Mouse (Mus musculus) thymus, adult 2 months (tissue): ENCODE data around the gene Ankrd36. TPM values are rescaled to one million over a fixed set of nuclear protein-coding genes. Genes with fewer than 3 reads are reported as not detected.
A peak's percentile ranks its signal among the peaks of the same experiment; 100 is the strongest.

Experiments
- DNase-seq: peaks from one replicate; pipeline ENCODE4 v3.0.0; 2021
- H3K27ac ChIP-seq: fragments of 200-500 bp; 2 replicates; pipeline ENCODE4 v1.5.1; 2012; ENCODE audit warnings: low read length, control low read depth; ENCODE audit not compliant: control insufficient read depth, insufficient read depth
- H3K27me3 ChIP-seq: fragments of 200-500 bp; 2 replicates; pipeline ENCODE4 v1.6.1; 2012; ENCODE audit warnings: mild to moderate bottlenecking, low read length, moderate library complexity, mixed read lengths; ENCODE audit not compliant: control insufficient read depth, insufficient read depth
- H3K36me3 ChIP-seq: fragments of 200-500 bp; 2 replicates; pipeline ENCODE4 v1.6.1; 2012; ENCODE audit warnings: mild to moderate bottlenecking, low read length, moderate library complexity; ENCODE audit not compliant: control insufficient read depth, insufficient read depth
- H3K4me1 ChIP-seq: fragments of 200-500 bp; replicated peaks from 2 replicates; pipeline ENCODE4 v1.6.1; 2012; ENCODE audit warnings: low read length; ENCODE audit not compliant: control insufficient read depth, insufficient read depth
- H3K4me3 ChIP-seq: fragments of 200-500 bp; 2 replicates; pipeline ENCODE4 v1.5.1; 2012; ENCODE audit warnings: mild to moderate bottlenecking, low read length, control low read depth, moderate library complexity; ENCODE audit not compliant: control insufficient read depth, insufficient read depth
- CTCF ChIP-seq: fragments of 200-500 bp; IDR thresholded peaks from 2 replicates; pipeline ENCODE4 v1.5.1; 2012; ENCODE audit warnings: mild to moderate bottlenecking, control low read depth, low read length, moderate library complexity, borderline replicate concordance; ENCODE audit not compliant: control insufficient read depth, poor library complexity, insufficient read depth; ENCODE audit errors: extremely low read depth
- POLR2A ChIP-seq: fragments of 200-500 bp; IDR thresholded peaks from 2 replicates; pipeline ENCODE4 v1.6.1; 2012; ENCODE audit warnings: mild to moderate bottlenecking, low read length, control low read depth, moderate library complexity; ENCODE audit not compliant: control insufficient read depth, poor library complexity, insufficient read depth; ENCODE audit errors: extremely low read depth
- WGBS: fragments of 180-500 bp; shearing (Covaris S2); methylation state at CpG from one replicate; pipeline ENCODE4 v1.1.7; 2018; 5-methylcytosine and 5-hydroxymethylcytosine counted together
- polyA plus RNA-seq: library from polyadenylated mRNA; depleted of rRNA; stranded (reverse); fragments of >200 nt; gene quantifications from 2 replicates; pipeline ENCODE4 v1.2.3, GENCODE M21; 2012

Ankrd36 gene
- polyA plus RNA-seq, 1 experiment: not detected

GRCm38 (mm10) chr11:5629033-5629432 is 59.5 kb downstream of the Ankrd36 start:
- Histone ChIP-seq H3K4me1 (peaks cover 3% of the 10 kb centered on the region; the same call in 1 of the 2 replicates), H3K27ac (no peak overlapping the region), H3K27me3 (no peaks in the 10 kb centered on the region), H3K36me3 (no peaks in the 10 kb centered on the region), H3K4me3 (no peak overlapping the region)
- 22% methylated on average over 15 of the region's 15 CpGs for WGBS
- TF ChIP-seq POLR2A (no peak), CTCF (peak; percentile 91)
- peak; percentile 77 for DNase-seq

- H3K27me3 ChIP-seq: no peaks in the 10 kb centered on the region
- no peak for TF ChIP-seq POLR2A
- no peak for TF ChIP-seq CTCF
- no peak overlapping the region for H3K4me3 ChIP-seq
- H3K4me1 ChIP-seq: 0 out of 2 replicates have a peak, but pooled peaks cover 3% of the 10 kb centered on the region
- H3K27ac ChIP-seq: no peak overlapping the region
- no peak for DNase-seq
- no peaks in the 10 kb centered on the region for H3K36me3 ChIP-seq
- 87% methylated on average over 5 of the region's 5 CpGs for WGBS
Measured at GRCm38 (mm10) chr11:5643085-5643484, 73.6 kb downstream of the Ankrd36 start.

DNA sequence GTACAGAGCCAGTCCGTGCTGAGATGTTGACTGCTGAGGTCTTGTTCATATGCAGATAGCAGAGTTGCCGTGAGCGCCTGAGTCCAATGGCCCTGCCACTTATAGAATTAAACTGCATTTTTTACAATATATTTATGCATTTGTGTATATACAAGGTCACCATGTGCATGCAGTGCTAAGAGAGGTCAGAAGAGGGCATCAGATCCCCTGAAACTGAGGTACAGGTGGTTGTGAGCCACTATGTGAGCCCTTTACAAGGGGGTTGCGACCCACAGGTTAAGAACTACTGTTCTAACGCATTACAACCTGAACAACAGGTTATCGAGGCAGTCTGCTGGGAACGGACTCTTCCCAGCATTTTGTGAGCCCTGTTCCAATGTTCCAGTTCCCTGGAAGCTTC is 80.8 kb downstream of the Ankrd36 start:
- peak; percentile 18 for DNase-seq
- H3K27ac ChIP-seq: no peak overlapping the region
- 67% methylated on average over 7 of the region's 7 CpGs for WGBS
- H3K27me3 ChIP-seq: no peaks in the 10 kb centered on the region
- H3K4me3 ChIP-seq: no peak overlapping the region
- TF ChIP-seq POLR2A (no peak), CTCF (no peak)
- no peaks in the 10 kb centered on the region for H3K4me1 ChIP-seq
- H3K36me3 ChIP-seq: no peaks in the 10 kb centered on the region

- TF ChIP-seq POLR2A (no peak), CTCF (no peak)
- Histone ChIP-seq H3K36me3 (no peaks in the 10 kb centered on the region), H3K27ac (no peak overlapping the region), H3K27me3 (no peaks in the 10 kb centered on the region), H3K4me1 (no peaks in the 10 kb centered on the region), H3K4me3 (no peak overlapping the region)
- no peak for DNase-seq
- WGBS: 74% methylated on average over 6 of the region's 6 CpGs
Measured at GRCm38 (mm10) chr11:5682541-5682940, 113.1 kb downstream of the Ankrd36 start.

- WGBS: 52% methylated on average over 7 of the region's 7 CpGs
- no peak for DNase-seq
- no peak overlapping the region for H3K4me3 ChIP-seq
- no peak for TF ChIP-seq CTCF
- no peak for TF ChIP-seq POLR2A
- no peak overlapping the region for H3K27ac ChIP-seq
- no peaks in the 10 kb centered on the region for H3K36me3 ChIP-seq
- H3K4me1 ChIP-seq: no peaks in the 10 kb centered on the region
- H3K27me3 ChIP-seq: no peaks in the 10 kb centered on the region
Measured at GRCm38 (mm10) chr11:5684283-5684682, 114.8 kb downstream of the Ankrd36 start.

- 70% methylated on average over 7 of the region's 7 CpGs for WGBS
- peak; percentile 22 for DNase-seq
Measured at GRCm38 (mm10) chr11:5691775-5692174, 122.3 kb downstream of the Ankrd36 start.

DNA sequence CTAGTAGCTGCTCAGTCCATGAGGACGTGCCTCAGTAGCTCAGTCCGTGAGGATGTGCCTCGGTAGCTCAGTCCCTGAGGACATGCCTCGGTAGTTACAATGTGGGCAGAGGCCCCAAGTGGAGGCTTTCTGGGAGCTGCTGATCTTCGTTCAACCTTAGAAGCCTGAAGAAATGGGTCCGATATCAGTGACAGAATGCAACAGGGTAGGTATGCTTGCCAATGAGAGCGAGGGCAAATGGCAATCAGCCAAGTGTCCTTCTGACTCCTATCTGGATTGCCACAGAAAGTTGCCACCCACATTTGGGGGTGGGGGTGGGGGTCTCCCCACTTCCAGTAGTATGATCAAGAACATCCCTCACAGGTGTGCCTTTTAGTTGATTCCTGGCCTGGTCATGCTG is 131.3 kb downstream of the Ankrd36 start:
- H3K36me3 ChIP-seq: peaks cover 8% of the 10 kb centered on the region; the same call in 1 of the 2 replicates
- 97% methylated on average over 7 of the region's 7 CpGs for WGBS
- no peak overlapping the region for H3K4me3 ChIP-seq
- no peak overlapping the region for H3K27ac ChIP-seq
- no peak for TF ChIP-seq CTCF
- no peaks in the 10 kb centered on the region for H3K27me3 ChIP-seq
- H3K4me1 ChIP-seq: peaks cover 1% of the 10 kb centered on the region; the same call in 1 of the 2 replicates
- no peak for DNase-seq

More at GRCm38 (mm10) chr11:5691775-5692174, 122.3 kb downstream of the Ankrd36 start:
- Histone ChIP-seq H3K27ac (no peak overlapping the region), H3K4me1 (no peaks in the 10 kb centered on the region), H3K4me3 (no peak overlapping the region), H3K36me3 (no peaks in the 10 kb centered on the region), H3K27me3 (no peaks in the 10 kb centered on the region)
- no peak for TF ChIP-seq CTCF
